Mouse (Mus musculus) ES-Bruce4 (cell line): ENCODE measurements around the gene Meioc.
A peak's percentile ranks its signal among the peaks of the same experiment; 100 is the strongest.

Experiments
- CTCF ChIP-seq: IDR thresholded peaks from one replicate; pipeline ENCODE4 v1.8.1; 2011; ENCODE audit warnings: low read depth, low read length
- EP300 ChIP-seq: IDR thresholded peaks from 2 replicates; pipeline ENCODE4 v1.6.1; 2011; ENCODE audit warnings: low read depth, low read length; ENCODE audit not compliant: insufficient read depth
- POLR2A ChIP-seq: IDR thresholded peaks from one replicate; pipeline ENCODE4 v1.8.1; 2011; ENCODE audit warnings: low read length; ENCODE audit not compliant: insufficient read depth

DNA sequence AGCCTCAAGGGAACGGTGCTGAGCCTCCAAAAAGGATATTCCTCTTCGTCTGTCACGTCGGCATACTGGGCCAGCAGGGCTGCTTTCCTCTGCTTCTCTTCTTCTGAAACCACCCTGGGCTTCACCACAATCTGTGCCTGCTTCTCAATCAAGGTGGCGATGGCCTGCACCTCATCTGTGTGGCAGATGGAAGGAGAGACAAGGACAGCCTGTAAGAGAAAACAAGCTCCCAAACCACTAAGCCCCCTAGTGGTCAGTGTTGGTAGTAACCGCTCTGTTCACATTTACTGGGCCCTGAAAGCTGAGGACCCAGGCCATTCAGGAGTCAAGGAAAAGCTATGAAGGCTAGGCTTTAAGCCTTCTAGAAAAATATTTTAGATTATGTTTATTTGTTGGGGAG, 26.6 kb downstream of the Meioc start:
- TF ChIP-seq CTCF = peak; percentile 52
- no peak for TF ChIP-seq POLR2A
- no peak for TF ChIP-seq EP300
